Mouse (Mus musculus) adrenal gland, postnatal 36 days (tissue): ENCODE data around the gene Adam23. TPM values are rescaled to one million over a fixed set of nuclear protein-coding genes. Genes with fewer than 3 reads are reported as not detected.

Source experiments
- DNase-seq, 2 experiments: peaks; one replicate each; pipeline ENCODE4 v3.0.0; 2021; ENCODE audit warnings: mixed read lengths in 1 of 2
- long read RNA-seq, 2 experiments: library from polyadenylated mRNA; stranded (forward); transcript quantifications; one replicate each; pipeline ENCODE4 v2.0.0; 2021; ENCODE audit warnings: borderline sequencing depth in 2 of 2
- total RNA-seq, 2 experiments: library from RNA; stranded (reverse); gene quantifications; 2 replicates each; pipeline ENCODE4 v1.2.3; 2021

The Adam23 gene
- total RNA-seq: 10 to 100 TPM; 10.1 to 12.9 TPM
- long read RNA-seq, experiment 1, full-length matches to known transcripts: 3 of 5 reads
- long read RNA-seq, experiment 1, partial matches to known transcripts: 2 of 5 reads
- long read RNA-seq, experiment 1, other reads (novel, unspliced or antisense): 0 of 5 reads
- long read RNA-seq, experiment 2, partial matches to known transcripts: 0 of 2 reads
- long read RNA-seq, experiment 2, other reads (novel, unspliced or antisense): 1 of 2 reads

DNA sequence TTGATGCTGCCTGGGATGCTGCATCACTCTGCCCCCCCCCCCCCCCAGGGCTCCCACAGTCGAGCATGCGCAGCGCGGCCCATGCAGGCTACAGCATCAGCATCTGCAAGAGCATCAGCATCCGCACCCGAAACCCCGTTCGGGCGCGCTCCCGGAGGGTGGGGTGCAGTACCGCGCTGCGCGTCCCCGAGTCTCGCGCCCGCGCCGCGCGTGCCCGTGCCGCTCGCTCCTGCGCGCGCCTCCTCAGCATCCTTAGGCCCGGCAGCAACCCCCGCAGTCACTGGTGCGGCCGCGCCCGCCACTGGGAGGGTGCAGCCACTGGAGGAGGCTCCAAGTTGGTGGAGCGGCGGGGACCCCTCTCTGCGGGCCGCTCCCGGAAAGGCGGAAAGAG lies at the start of gene Adam23:
Adam23 (plus strand) TSS at position 236 of the 391 bp plus-strand sequence.
- DNase-seq: peak; percentile 42 to 50

DNA sequence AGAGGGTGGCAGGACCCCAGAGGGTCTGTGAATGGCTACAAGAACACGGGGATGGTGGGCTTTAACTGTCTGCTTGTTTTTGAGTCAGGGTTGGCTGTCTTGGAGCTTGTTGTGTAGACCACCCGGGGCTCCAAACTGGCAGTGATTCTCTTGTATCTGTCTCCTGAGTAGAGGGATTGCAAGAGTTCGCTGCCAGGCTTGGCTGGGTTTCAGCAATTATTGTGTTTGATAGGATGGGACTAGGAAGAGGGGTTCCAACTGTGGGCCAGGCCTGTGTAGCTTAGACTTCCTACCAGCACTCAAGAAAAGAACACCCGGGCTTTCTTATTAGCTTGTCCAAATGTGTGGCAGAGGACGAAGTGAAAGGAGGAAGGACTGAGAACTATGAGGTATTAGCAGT lies 44.6 kb upstream of the Adam23 start:
- peak; percentile 32 to 37 for DNase-seq

DNA sequence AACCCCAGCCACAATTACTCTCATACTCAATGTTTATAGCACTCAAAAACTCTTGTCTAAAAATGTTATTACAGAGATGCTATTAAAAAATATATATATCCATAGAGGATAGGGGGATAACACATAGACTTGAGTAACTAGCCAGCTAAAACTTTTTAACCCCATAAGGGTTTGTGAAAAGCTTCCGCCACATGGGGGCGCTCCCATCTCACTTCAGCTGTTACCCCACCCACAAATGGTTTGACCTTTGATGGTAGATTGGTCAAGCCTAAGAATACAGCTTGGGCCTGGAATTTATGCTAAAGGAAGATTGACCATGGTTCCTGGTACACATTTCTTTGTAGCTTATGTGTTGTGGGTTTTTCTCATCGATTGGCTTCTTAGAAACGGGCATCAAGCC lies 42.1 kb upstream of the Adam23 start:
- DNase-seq: peak; percentile 68 to 72

DNA sequence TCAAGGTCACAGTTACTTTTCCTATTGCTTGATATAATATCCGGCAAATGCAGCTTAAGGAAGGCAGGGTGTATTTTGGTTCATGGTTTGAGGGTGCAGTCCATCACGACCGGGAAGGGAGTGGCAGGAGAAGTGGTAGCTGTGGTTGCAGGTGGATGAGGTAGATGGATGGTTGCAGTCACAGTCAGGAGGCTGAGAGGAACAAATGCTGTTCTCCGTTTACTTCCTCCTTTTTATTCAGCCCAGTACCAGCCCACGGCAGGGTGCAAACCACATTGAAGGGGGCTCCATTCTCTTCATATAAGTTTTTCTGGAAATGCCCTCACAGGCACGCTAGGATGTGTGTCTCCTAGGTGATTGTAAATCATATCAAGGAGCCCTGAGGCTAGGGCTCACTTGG lies 37.3 kb upstream of the Adam23 start:
- no peak for DNase-seq

DNA sequence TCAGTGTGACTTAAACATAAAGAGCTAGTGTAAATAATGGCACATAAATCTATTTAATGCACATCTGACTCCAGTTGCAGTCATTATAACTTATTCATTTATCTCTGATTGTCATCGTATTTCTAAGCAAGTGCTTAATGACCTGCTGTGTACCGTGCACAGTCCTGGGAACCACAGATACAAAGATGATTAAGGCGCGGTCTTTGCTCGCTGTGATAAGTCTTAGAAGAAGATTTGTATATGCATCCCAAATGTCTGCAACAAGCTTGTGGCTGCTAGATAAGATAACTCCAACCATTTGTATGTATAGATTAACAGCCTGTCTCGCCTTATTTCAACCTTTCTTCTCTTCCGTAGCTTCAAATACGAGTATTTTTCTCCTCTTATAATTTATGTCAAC lies 27.2 kb upstream of the Adam23 start:
- no peak for DNase-seq

DNA sequence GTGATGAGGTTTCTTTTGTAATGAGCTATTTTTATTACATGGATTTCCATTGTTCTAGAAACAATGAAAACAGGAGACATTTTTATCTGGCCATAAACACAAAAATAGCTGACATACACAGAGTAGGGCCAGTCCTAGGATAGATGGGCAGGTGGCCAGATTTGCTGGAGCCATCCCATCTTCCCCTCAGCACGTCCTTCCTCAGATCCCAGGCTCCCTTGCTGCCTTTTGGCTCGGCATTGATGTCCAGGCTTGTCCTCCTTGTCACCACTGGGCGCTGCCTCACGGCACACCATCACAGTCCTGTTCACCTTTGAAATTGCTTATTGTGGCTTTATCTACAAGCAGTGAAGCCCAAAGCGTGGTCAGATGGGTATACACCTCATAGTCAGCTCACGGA lies 15.0 kb upstream of the Adam23 start:
- DNase-seq: no peak

DNA sequence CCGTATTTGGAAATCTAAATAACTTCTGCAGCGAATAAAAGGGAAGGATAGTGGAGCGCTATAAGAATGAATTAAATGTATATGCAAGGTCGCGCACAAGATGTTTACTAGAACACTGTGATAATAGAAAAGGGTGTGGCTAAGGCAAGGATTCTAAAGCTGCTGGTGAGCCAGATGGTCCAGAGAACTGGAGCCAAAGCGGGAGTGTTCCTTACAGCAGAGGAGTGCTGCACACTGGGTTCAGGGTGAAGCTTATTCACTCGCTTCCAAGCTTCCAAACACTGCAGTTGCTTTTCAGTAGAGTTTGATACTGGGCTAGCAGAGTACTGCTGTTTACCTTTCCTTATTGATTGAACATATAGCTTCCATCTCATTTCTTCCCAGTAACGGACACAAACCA lies 14.5 kb upstream of the Adam23 start:
- DNase-seq: no peak

DNA sequence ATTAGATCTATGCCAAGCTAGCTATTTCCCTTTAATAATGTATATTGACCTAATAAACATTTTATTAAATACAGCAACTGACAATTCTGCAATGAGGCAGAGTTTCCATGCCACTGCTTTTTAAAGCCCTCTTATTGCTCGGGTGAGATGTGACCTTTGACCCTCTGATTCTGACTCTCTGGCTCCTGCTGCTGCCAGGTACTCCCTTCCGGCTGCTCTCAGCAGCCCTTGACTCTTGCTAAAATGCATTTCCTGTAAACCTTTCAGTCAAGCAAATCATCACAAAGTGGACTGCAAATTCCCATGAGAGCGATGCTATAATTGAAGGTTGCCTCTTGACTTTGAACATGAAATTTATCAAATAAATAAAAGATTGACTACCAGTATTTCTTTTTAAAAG lies 13.8 kb upstream of the Adam23 start:
- no peak for DNase-seq

DNA sequence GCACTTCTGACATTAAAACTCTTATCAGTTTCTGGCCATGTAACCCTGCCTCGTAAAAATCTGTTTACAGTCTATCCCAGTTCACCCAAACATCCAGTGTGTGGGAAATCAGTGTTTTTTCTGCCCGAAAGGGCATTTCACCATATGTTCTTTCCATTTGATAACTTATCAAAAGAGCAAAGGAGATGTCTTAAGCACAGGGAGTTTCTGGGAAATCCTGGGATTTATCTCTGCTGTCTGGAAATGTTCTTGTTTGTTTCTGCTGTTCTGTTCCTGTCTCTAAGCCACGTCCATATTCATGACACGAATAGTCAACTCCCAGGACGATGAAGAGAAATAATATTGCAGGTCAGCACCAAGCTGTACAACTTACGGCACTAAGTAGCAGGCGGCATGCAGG lies 11.6 kb upstream of the Adam23 start:
- no peak for DNase-seq

DNA sequence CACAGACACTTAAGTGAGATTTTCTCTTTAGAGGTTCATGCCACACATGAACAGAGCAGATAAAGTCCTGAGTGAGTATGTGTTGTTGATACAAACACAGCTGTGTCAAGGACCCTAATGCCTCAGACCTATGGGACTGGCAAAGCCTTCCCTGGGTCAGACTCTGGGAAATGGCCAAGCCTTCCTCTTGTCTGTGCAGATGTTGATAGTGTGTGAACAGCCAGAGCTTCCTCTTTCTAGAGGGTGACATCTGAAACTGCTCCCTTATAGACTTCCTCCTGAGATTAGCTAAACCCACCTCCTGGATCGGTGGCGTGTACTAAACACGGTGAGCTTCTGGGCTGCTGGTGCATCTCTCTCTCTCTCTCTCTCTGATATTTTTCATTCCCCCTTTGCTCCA lies 8.2 kb upstream of the Adam23 start:
- no peak for DNase-seq

DNA sequence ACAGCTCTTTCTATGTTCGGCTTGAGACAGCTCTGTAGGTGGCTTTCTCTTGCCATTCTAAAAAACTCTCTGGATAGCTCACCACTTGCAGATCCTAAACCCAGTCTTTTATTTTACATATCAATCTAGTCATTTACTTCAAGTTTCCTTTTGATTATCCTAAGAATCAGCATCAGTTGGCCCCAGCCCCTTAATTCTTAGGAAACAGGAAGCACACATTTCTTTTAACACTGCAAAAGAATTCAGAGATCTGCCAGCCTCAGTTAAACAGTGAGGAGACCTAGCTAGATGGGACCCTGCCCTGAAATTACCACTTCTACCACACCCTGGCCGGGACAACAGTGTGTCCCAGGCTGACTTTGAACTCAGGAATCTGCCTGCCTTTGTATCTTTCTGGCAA lies 3.5 kb upstream of the Adam23 start:
- no peak for DNase-seq

DNA sequence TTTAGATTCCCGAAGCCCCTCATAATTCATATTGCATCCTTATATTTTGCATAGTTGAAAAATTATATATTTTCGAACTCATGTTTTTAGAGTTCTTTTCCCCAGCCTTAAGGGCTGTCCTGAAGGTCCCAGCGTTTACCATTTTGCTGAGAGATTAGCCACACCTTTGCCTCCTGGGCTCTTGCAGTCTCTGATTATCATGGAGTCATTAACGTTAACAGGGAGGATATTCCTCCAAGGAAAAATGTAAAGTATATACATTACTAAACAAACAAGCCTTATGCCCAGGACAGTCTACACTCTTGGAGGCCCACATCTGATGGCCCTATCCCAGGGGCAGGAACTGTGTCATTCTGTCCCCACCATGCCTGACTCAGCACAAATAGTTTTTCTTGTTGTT lies 3.1 kb upstream of the Adam23 start:
- DNase-seq: no peak

DNA sequence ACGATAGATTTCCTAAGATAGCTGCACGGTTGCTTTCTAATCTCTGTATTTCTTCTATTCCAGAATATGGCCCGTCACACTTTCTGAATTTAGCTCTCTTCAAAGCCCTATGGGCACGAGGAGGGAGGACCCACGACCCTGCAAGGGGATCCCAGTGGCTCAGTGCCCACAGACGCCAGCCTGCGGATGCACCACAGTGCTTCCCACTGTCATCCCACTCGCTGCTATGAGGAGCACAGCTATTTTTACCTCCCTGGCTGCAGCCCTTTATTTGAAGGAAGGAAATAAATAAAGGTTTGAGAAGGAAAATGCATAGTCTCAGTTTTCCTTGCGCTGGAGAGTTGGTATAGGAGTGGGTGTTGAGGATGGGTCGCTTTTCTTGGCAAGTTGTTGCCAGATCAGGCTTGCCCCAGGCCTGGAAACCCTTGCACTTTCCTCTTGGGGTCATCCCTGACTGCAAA lies 512 bp upstream of the Adam23 start:
- DNase-seq: no peak

DNA sequence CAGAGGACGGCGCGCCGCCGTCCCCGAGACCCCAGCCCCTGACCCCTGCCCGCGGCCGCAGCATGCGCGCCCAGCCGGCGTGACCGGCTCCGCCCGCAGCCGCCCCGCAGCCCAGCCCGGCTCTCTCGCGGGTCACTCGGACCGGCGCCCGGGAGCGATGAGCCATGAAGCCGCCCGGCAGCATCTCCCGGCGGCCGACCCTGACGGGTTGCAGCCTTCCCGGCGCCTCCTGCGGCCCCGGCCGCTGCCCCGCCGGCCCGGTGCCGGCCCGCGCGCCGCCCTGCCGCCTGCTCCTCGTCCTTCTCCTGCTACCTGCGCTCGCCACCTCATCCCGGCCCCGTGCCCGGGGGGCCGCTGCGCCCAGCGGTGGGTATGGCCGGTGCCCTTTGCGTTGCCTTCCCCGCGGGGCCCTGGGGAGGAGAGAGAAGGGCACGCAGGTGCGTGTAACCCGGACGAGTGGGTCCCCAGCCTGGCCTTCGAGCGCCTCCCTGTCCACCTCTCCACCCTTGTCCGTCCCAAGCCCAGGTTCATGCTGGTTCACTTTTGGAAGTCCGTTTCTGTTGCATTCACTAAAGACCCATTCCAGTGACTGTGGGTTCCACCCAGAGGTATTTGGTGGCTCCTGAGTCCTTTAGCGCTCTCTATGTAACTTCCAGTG lies 485 bp downstream of the Adam23 start:
- peak; percentile 36 to 53 for DNase-seq

DNA sequence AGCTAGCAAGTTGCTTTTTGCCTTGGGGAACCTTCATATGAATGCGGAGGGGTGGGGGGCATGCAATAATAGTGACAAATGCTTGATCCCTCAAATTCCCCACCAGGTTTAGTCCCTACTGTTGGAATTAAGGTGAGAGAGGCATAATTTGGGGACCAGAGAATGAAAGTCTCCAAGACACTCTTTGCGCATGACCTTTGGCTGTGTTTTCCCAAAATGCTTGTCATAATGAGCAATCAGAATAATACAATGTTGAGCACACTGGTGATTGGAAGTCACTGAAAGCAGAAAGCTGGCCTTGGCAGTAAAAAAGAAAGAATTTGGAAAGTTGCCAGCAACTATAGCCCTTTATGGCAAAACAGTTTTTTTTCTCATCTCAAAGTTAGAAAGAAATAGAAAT lies 1.0 kb downstream of the Adam23 start:
- DNase-seq: no peak

DNA sequence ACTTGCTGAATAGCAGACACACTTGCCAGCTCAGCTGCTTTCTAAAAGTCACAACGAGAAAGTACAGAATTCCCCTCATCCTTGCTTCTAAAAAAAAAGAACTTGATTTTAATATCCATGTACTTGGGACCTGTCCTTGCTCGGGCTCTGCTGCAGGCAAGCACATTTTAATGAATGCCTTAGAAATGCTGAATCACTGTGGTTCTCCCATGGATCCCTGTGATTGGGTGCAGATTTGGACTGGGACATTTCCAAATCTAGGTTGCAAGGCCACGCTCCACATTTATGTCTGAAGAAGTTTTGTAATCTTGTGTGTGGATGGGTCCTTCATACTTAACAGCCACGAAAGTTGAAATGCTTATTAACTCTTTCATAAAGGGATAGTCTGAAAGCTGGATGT lies 4.4 kb downstream of the Adam23 start:
- peak; percentile 64 for DNase-seq

DNA sequence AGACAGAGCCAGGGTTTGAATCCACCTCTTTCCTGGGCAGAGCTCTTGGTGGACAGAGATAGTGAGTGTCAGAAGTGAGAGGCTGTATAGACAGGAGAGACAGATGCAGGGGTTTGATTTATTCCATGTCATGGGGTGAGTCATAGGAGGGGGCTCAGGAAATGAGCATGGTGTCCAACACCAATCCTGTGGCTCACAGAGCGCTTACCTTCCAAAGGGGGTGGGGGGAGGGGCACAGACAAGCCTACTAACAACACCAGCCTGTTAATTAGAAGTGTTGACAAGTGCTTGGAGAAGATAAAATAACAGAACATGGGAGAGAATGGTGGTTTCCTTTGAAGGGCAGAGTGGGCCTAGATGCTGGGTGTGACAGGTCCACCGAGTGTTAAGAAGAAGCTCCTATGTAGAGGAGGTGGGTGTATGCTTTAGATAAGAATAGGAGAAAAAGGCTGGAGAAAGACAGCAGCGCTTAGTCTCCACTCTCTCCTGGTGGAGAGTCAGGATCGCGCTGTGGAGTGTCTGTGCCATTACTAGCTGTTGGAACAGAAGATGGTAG lies 7.7 kb downstream of the Adam23 start:
- DNase-seq: no peak

DNA sequence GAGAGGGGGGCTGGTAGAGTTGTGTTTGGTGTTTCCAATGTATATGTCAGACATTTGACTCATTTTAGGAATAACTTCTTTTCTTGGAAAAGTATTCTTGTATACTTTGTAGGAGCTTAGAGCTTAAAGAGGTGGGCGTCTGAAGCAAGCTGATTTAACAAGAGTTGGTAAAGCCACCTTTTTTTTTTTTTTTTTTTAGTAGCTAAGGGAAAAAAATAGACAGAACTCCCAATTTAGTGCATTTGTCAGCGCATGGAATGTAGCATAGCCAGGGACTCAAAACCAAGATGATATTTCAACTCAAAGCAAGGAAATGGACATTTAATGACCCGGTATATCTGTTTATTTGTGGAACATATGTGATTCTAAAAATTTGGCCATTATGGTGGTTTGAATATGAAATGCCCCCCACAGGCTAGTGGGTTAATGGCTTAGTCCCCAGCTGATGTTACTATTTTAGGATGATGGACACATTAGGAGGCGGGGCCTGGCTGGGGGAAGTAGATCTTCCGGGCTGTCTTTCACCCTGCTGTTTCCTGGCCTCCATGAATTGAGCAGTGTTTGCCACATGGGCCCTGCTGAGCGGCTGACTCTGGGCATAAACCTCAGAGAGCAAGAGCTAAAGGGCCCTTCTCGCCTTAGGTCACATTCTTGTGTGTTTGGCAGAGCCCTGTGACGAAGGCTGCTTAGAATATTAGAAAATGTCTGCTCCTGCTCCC lies 12.3 kb downstream of the Adam23 start:
- no peak for DNase-seq

DNA sequence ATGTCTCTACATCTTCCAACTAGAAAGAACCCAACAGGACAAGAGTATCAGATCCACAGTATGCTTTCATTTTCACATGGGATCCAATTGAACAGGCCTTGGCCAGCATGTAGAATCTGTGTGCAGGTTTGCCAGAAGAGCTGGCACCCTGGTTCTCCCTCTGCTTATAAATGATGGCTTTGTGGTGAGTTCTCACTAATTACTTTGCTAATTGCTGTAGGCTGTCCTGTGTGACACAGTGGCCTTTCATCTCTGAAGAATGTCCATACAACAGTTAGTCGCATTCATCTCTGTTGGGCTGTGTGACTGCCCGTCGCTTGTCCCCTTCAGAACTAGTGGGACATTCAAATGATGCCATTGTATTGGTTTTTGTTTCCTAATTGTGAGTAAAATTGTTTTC lies 13.5 kb downstream of the Adam23 start:
- DNase-seq: no peak

DNA sequence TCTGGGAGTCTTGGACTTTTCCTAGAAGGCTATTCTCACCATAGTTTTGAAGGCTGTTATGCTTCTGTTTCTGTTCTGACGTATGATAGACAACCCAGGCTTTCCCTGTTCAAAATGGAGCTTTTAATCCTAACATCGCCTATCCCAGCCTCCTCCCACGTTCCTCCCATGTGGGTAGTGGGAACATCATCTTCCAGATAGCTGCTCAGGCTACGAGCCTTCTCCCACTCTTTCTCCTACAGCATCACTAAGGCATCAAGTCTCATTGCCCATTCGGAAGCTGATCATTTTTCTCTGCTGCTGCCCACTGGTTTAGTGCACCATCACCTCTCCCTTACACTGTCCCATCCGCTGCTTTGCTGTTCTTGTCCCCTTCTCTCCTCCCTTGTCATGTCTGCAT lies 14.2 kb downstream of the Adam23 start:
- DNase-seq: no peak

DNA sequence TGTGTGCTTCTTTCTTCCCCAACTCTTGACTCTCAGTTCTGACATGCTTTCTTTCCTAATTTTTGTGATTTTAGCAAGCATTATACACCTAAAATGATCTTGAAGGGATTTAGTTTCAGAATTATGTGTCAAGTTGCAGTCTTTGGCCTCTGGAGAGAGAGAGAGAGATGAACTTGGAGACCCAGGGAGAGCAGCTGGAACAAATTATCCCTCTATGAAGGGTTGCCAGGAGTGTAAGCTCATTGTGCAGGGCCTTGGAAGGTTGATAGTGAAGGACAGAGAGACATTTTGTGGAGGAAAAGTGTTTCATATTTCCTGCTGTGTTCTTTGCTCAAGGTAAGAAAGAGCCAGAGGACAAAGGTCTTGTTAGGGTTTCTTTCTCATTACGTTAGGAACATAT lies 18.8 kb downstream of the Adam23 start:
- DNase-seq: peak in 1 of 2 experiments; percentile 28

DNA sequence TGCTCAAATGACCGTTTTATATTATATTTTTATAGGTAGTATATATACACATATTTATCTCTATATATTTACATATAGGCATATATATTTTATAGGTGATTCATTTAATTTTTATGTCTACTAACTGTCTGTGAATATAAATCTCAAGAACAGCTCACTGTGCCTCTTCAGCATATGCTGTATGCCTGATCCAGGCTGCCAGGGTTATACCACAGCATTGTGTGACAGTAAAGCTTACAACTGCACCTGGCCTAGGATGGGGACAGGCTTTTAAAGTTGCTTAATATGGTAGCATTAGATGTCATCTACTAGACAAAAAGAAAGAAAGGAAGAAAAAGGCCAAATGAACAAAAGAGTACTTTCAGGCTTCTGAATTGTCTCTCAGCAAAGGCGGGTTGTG lies 27.6 kb downstream of the Adam23 start:
- no peak for DNase-seq

DNA sequence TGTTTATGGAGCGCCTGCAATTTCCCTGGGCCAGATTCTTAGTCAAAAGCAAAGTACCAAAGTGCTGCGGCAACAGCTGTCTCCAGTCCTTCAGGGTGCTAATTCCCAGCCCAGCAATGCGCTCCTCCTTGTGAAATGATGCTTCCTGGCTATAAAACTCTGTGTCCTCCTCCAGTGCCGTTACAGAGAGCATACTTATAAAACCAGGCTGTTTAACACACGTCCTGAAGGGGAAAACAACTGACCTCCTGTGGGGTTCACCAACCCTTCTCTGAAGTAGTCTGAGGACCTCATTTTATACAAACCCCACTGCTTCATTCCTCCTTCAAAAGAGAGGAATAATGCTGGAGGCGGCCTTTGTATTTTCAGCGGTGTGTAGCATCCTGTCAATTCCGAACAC lies 28.0 kb downstream of the Adam23 start:
- no peak for DNase-seq
